Mouse (Mus musculus): ENCODE results near the gene Slc5a5. TPM values are rescaled to one million over a fixed set of nuclear protein-coding genes. Genes with fewer than 3 reads are reported as not detected.

Gene Slc5a5
- polyA plus RNA-seq, 1 experiment from 2014 or later = 1.6 TPM

GRCm38 (mm10) chr8:70914704-70915103 is 22.1 kb upstream of the Slc5a5 start:
- no peak for ATAC-seq (ENCODE audit: low read depth)
- no peaks in the 10 kb centered on the region for H3K4me1 ChIP-seq (replicated peaks)
- H3K9ac ChIP-seq = peak overlapping the region; percentile 17; the same call in 1 of the 2 replicates
- 93% methylated on average over 17 of the region's 17 CpGs for WGBS
- peaks cover 91% of the 10 kb centered on the region for H3K36me3 ChIP-seq
- H3K4me2 ChIP-seq = no peak overlapping the region
- H3K27ac ChIP-seq (replicated peaks) = no peak overlapping the region
- no peaks in the 10 kb centered on the region for H3K27me3 ChIP-seq
- H3K4me3 ChIP-seq = no peak overlapping the region
- H3K9me3 ChIP-seq = no peaks in the 10 kb centered on the region

GRCm38 (mm10) chr8:70913523-70913922 is 21.0 kb upstream of the Slc5a5 start:
- no peak for ATAC-seq (ENCODE audit: low read depth)
- Histone ChIP-seq H3K4me2 (no peak overlapping the region), H3K27me3 (no peaks in the 10 kb centered on the region), H3K27ac (replicated peaks) (no peak overlapping the region), H3K4me1 (replicated peaks) (no peaks in the 10 kb centered on the region), H3K36me3 (peaks cover 84% of the 10 kb centered on the region), H3K4me3 (no peak overlapping the region), H3K9me3 (no peaks in the 10 kb centered on the region), H3K9ac (no peak overlapping the region)
- WGBS = 96% methylated on average over 26 of the region's 26 CpGs

GRCm38 (mm10) chr8:70912955-70913354 is 20.4 kb upstream of the Slc5a5 start:
- WGBS = 93% methylated on average over 30 of the region's 30 CpGs
- Histone ChIP-seq H3K27me3 (no peaks in the 10 kb centered on the region), H3K36me3 (peaks cover 79% of the 10 kb centered on the region), H3K9ac (no peak overlapping the region), H3K27ac (replicated peaks) (no peak overlapping the region), H3K4me2 (no peak overlapping the region), H3K9me3 (no peaks in the 10 kb centered on the region), H3K4me1 (replicated peaks) (no peaks in the 10 kb centered on the region), H3K4me3 (no peak overlapping the region)
- ATAC-seq (ENCODE audit: low read depth) = no peak

GRCm38 (mm10) chr8:70911596-70911995 is 19.0 kb upstream of the Slc5a5 start:
- H3K9ac ChIP-seq = no peak overlapping the region
- H3K27me3 ChIP-seq = no peaks in the 10 kb centered on the region
- H3K4me2 ChIP-seq = no peak overlapping the region
- H3K4me3 ChIP-seq = no peak overlapping the region
- H3K4me1 ChIP-seq (replicated peaks) = peaks cover 11% of the 10 kb centered on the region
- H3K9me3 ChIP-seq = no peaks in the 10 kb centered on the region
- no peak for ATAC-seq (ENCODE audit: low read depth)
- WGBS = 80% methylated on average over 5 of the region's 5 CpGs
- peaks cover 65% of the 10 kb centered on the region for H3K36me3 ChIP-seq
- H3K27ac ChIP-seq (replicated peaks) = no peak overlapping the region

GRCm38 (mm10) chr8:70907518-70907917 is 15.0 kb upstream of the Slc5a5 start:
- H3K9me3 ChIP-seq = no peaks in the 10 kb centered on the region
- H3K4me2 ChIP-seq = no peak overlapping the region
- no peak overlapping the region for H3K9ac ChIP-seq
- H3K36me3 ChIP-seq = peaks cover 24% of the 10 kb centered on the region
- no peak for ATAC-seq (ENCODE audit: low read depth)
- peaks cover 19% of the 10 kb centered on the region for H3K27me3 ChIP-seq
- H3K4me1 ChIP-seq (replicated peaks) = peaks cover 21% of the 10 kb centered on the region
- WGBS = 100% methylated on average over 2 of the region's 2 CpGs
- peak overlapping the region; percentile 86; the same call in 1 of the 2 replicates for H3K4me3 ChIP-seq
- no peak overlapping the region for H3K27ac ChIP-seq (replicated peaks)

- peak within 1 kb of the TSS; percentile 86 for H3K4me3 ChIP-seq
- peaks cover 21% of the 10 kb centered on the region for H3K4me1 ChIP-seq (replicated peaks)
- peak within 1 kb of the TSS; percentile 93 for H3K9ac ChIP-seq
- ATAC-seq (ENCODE audit: low read depth) = peak; percentile 95
- H3K4me2 ChIP-seq = peak within 1 kb of the TSS; percentile 91
- under 1% methylated on average over 79 of the region's 86 CpGs for WGBS
- peaks cover 11% of the 10 kb centered on the region for H3K36me3 ChIP-seq
- H3K9me3 ChIP-seq = no peaks in the 10 kb centered on the region
- H3K27ac ChIP-seq (replicated peaks) = peak within 1 kb of the TSS; percentile 93
- peaks cover 30% of the 10 kb centered on the region for H3K27me3 ChIP-seq
Observed at GRCm38 (mm10) chr8:70905831-70906736, 13.5 kb upstream of the Slc5a5 start, which contains the start of gene Map1s. TSS of gene Map1s (plus strand) at chr8:70905932.

GRCm38 (mm10) chr8:70905463-70905830 is 12.9 kb upstream of the Slc5a5 start:
- H3K9ac ChIP-seq = peak overlapping the region; percentile 93
- peaks cover 33% of the 10 kb centered on the region for H3K27me3 ChIP-seq
- WGBS = 22% methylated on average over 8 of the region's 8 CpGs
- ATAC-seq (ENCODE audit: low read depth) = peak; percentile 37
- peaks cover 4% of the 10 kb centered on the region; the same call in 1 of the 2 replicates for H3K36me3 ChIP-seq
- no peaks in the 10 kb centered on the region for H3K9me3 ChIP-seq
- peak overlapping the region; percentile 93 for H3K27ac ChIP-seq (replicated peaks)
- H3K4me3 ChIP-seq = peak overlapping the region; percentile 86
- H3K4me1 ChIP-seq (replicated peaks) = peaks cover 21% of the 10 kb centered on the region
- peak overlapping the region; percentile 91 for H3K4me2 ChIP-seq

GRCm38 (mm10) chr8:70904532-70904931 is 12.0 kb upstream of the Slc5a5 start:
- WGBS = 71% methylated on average over 4 of the region's 4 CpGs
- ATAC-seq (ENCODE audit: low read depth) = no peak
- Histone ChIP-seq H3K4me3 (no peak overlapping the region), H3K27me3 (peaks cover 35% of the 10 kb centered on the region), H3K4me1 (replicated peaks) (peaks cover 21% of the 10 kb centered on the region), H3K4me2 (no peak overlapping the region), H3K36me3 (peaks cover 2% of the 10 kb centered on the region; the same call in 1 of the 2 replicates), H3K9me3 (no peaks in the 10 kb centered on the region), H3K27ac (replicated peaks) (no peak overlapping the region), H3K9ac (no peak overlapping the region)

- Histone ChIP-seq H3K4me1 (replicated peaks) (peaks cover 23% of the 10 kb centered on the region), H3K36me3 (no peaks in the 10 kb centered on the region)
- no peak for ATAC-seq (ENCODE audit: low read depth)
Observed at GRCm38 (mm10) chr8:70903582-70903981, 11.0 kb upstream of the Slc5a5 start.

GRCm38 (mm10) chr8:70903112-70903511 is 10.6 kb upstream of the Slc5a5 start:
- 53% methylated on average over 4 of the region's 4 CpGs for WGBS
- H3K27ac ChIP-seq (replicated peaks) = no peak overlapping the region
- H3K4me3 ChIP-seq = no peak overlapping the region
- no peak for ATAC-seq (ENCODE audit: low read depth)
- H3K27me3 ChIP-seq = peaks cover 35% of the 10 kb centered on the region
- H3K4me1 ChIP-seq (replicated peaks) = peaks cover 28% of the 10 kb centered on the region
- H3K4me2 ChIP-seq = no peak overlapping the region
- H3K9ac ChIP-seq = peak overlapping the region; percentile 54
- no peaks in the 10 kb centered on the region for H3K36me3 ChIP-seq
- no peaks in the 10 kb centered on the region for H3K9me3 ChIP-seq

More at GRCm38 (mm10) chr8:70903582-70903981, 11.0 kb upstream of the Slc5a5 start:
- H3K27ac ChIP-seq (replicated peaks) = no peak overlapping the region
- no peak overlapping the region for H3K4me3 ChIP-seq
- H3K9ac ChIP-seq = no peak overlapping the region
- H3K27me3 ChIP-seq = peaks cover 35% of the 10 kb centered on the region
- H3K4me2 ChIP-seq = no peak overlapping the region
- H3K9me3 ChIP-seq = no peaks in the 10 kb centered on the region

GRCm38 (mm10) chr8:70902211-70902610 is 9.7 kb upstream of the Slc5a5 start:
- H3K9me3 ChIP-seq = no peaks in the 10 kb centered on the region
- WGBS = 37% methylated on average over 5 of the region's 5 CpGs
- no peak for ATAC-seq (ENCODE audit: low read depth)
- 0 out of 2 replicates have a peak overlapping the region, but pooled peaks have one; percentile 17 for H3K9ac ChIP-seq
- peaks cover 35% of the 10 kb centered on the region for H3K27me3 ChIP-seq
- H3K36me3 ChIP-seq = no peaks in the 10 kb centered on the region
- peaks cover 24% of the 10 kb centered on the region for H3K4me1 ChIP-seq (replicated peaks)
- H3K4me2 ChIP-seq = no peak overlapping the region
- no peak overlapping the region for H3K4me3 ChIP-seq
- H3K27ac ChIP-seq (replicated peaks) = no peak overlapping the region

GRCm38 (mm10) chr8:70900872-70901387 is 8.4 kb upstream of the Slc5a5 start:
- no peak overlapping the region for H3K27ac ChIP-seq (replicated peaks)
- H3K4me1 ChIP-seq (replicated peaks) = peaks cover 22% of the 10 kb centered on the region
- H3K9me3 ChIP-seq = no peaks in the 10 kb centered on the region
- no peaks in the 10 kb centered on the region for H3K36me3 ChIP-seq
- 66% methylated on average over 2 of the region's 2 CpGs for WGBS
- peaks cover 35% of the 10 kb centered on the region for H3K27me3 ChIP-seq
- H3K4me3 ChIP-seq = no peak overlapping the region
- H3K4me2 ChIP-seq = no peak overlapping the region
- no peak overlapping the region for H3K9ac ChIP-seq
- ATAC-seq (ENCODE audit: low read depth) = no peak
